Mouse (Mus musculus) heart, embryonic 11.5 days (tissue): ENCODE results near the gene Spic. TPM values are rescaled to one million over a fixed set of nuclear protein-coding genes. Genes with fewer than 3 reads are reported as not detected.

Experiments
- ATAC-seq: fragments of 200-750 bp; cut with Nextera tagmentation; replicated peaks from 2 replicates; pipeline ENCODE4 v1.8.0; 2017; ENCODE audit warnings: moderate library complexity; ENCODE audit not compliant: insufficient number of reproducible peaks, low FRiP score, low TSS enrichment
- H3K27ac ChIP-seq: fragments of 300-500 bp; sonication (generic); 2 replicates; pipeline ENCODE4 v1.5.1; 2014; ENCODE audit warnings: mild to moderate bottlenecking, low read depth, low read length
- H3K27me3 ChIP-seq: fragments of 300-500 bp; sonication (generic); 2 replicates; pipeline ENCODE4 v1.6.1; 2014; ENCODE audit warnings: mild to moderate bottlenecking, low read length, mixed read lengths; ENCODE audit not compliant: control insufficient read depth, insufficient read depth
- H3K36me3 ChIP-seq: fragments of 300-500 bp; sonication (generic); 2 replicates; pipeline ENCODE4 v1.6.1; 2014; ENCODE audit warnings: mild to moderate bottlenecking, low read length, moderate library complexity, mixed read lengths; ENCODE audit not compliant: control insufficient read depth, insufficient read depth
- H3K4me1 ChIP-seq: fragments of 300-500 bp; sonication (generic); 2 replicates; pipeline ENCODE4 v1.6.1; 2014; ENCODE audit warnings: low read length; ENCODE audit not compliant: control insufficient read depth, insufficient read depth
- H3K4me2 ChIP-seq: fragments of 300-500 bp; sonication (generic); 2 replicates; pipeline ENCODE4 v1.6.1; 2014; ENCODE audit warnings: mild to moderate bottlenecking, moderate library complexity
- H3K4me3 ChIP-seq: fragments of 300-500 bp; sonication (generic); 2 replicates; pipeline ENCODE4 v1.5.1; 2014; ENCODE audit warnings: low read depth, low read length
- H3K9ac ChIP-seq: fragments of 300-500 bp; sonication (generic); 2 replicates; pipeline ENCODE4 v1.6.1; 2014; ENCODE audit warnings: mild to moderate bottlenecking, low read depth, low read length, moderate library complexity
- H3K9me3 ChIP-seq: fragments of 300-500 bp; sonication (generic); replicated peaks from 2 replicates; pipeline ENCODE4 v1.6.1; 2016; ENCODE audit warnings: low read length; ENCODE audit not compliant: control insufficient read depth
- WGBS: fragments of 180-500 bp; shearing (Covaris S2); extraction: QIAGEN DNeasy Blood & Tissue Kit; methylation state at CpG from one replicate; pipeline ENCODE4 v1.1.7; 2014; ENCODE audit not compliant: insufficient replicate concordance; 5-methylcytosine and 5-hydroxymethylcytosine counted together
- polyA plus RNA-seq: library from polyadenylated mRNA; unstranded; fragments of >200 nt; fragmentation: Nextera tagmentation; extraction: Ambion mirVana; gene quantifications from 2 replicates; pipeline ENCODE4 v1.2.1, GENCODE M21; 2014

Gene Spic
- not detected in 2 replicates for polyA plus RNA-seq

GRCm38 (mm10) chr10:88684925-88685324 is at the start of gene Spic:
Spic (minus strand) TSS chr10:88685015.
- Histone ChIP-seq H3K9me3 (no peaks in the 10 kb centered on the region), H3K36me3 (no peaks in the 10 kb centered on the region), H3K9ac (no peak within 1 kb of the TSS), H3K27ac (no peak within 1 kb of the TSS), H3K4me3 (no peak within 1 kb of the TSS), H3K4me1 (no peaks in the 10 kb centered on the region), H3K27me3 (no peaks in the 10 kb centered on the region), H3K4me2 (no peak within 1 kb of the TSS)
- WGBS: 58% methylated on average over 5 of the region's 5 CpGs
- ATAC-seq: no peak

DNA sequence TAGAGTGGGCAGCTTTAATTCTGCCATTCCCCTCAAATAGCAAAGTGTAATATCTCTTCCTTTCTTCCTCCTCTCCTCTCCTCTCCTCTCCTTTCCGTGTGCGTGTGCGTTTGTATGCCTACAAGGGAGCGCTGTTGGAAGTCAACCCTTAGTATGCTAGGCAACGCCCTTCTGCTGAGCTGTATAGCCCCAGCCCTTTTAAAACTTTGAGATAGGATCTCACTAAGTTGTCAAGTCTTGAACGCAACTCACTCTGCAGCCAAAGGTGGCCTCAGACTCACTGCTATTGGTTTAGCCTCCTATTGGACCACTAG is 47.5 kb upstream of the Spic start:
- Histone ChIP-seq H3K27ac (no peak overlapping the region), H3K9ac (peak overlapping the region; percentile 97), H3K9me3 (no peaks in the 10 kb centered on the region), H3K4me1 (no peaks in the 10 kb centered on the region), H3K36me3 (peaks cover under 1% of the 10 kb centered on the region; the same call in 1 of the 2 replicates), H3K4me3 (peak overlapping the region; percentile 96), H3K27me3 (no peaks in the 10 kb centered on the region), H3K4me2 (peak overlapping the region; percentile 96)
- 10% methylated on average over 6 of the region's 6 CpGs for WGBS
- ATAC-seq: 0 out of 2 replicates have a peak, but pooled peaks have one; percentile 36

DNA sequence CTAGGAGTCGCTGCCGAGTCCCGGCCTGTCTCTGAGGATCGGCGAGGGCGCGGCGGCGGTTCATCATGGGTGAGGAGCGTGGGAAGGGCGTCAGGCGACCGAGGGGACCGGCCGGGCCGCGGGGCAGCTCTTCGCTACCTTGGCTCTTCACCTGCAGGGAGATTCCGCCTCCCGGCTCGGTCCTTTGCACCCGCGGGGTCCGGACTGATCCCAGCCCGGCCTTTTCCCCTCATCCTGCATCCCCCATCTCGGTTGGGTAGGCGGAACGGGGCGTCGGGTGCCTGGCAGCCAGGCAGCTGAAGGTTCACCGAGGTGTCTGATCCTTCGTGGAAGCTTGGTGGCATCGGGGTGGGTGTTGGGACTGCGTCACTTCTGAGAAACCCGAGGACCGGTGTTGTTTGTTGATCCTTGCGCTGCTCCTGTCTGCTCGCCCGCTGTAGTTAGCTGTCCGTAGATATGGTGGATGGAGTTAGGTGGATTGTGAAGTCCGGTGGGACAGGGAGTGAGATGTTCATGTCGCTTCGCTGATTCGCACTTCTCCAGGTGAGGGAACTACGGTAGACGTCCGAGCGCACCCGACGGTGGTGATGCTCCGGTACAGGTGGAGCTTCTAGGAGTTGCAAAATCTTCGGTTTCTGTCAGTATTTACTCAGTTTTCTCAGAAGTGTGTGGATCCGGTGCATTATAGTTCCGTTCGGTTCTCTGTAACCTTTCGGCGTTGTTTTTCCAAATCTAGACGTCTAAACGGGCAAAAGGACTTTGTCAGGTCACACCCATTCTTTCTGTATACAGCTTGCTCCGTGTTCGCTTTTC is 46.9 kb upstream of the Spic start:
- Histone ChIP-seq H3K27ac (peak overlapping the region; percentile 71), H3K4me3 (peak overlapping the region; percentile 96), H3K9ac (peak overlapping the region; percentile 97), H3K4me2 (peak overlapping the region; percentile 96), H3K4me1 (no peaks in the 10 kb centered on the region), H3K9me3 (no peaks in the 10 kb centered on the region), H3K27me3 (no peaks in the 10 kb centered on the region), H3K36me3 (no peaks in the 10 kb centered on the region)
- WGBS: 2% methylated on average over 60 of the region's 61 CpGs
- peak; percentile 45 for ATAC-seq

DNA sequence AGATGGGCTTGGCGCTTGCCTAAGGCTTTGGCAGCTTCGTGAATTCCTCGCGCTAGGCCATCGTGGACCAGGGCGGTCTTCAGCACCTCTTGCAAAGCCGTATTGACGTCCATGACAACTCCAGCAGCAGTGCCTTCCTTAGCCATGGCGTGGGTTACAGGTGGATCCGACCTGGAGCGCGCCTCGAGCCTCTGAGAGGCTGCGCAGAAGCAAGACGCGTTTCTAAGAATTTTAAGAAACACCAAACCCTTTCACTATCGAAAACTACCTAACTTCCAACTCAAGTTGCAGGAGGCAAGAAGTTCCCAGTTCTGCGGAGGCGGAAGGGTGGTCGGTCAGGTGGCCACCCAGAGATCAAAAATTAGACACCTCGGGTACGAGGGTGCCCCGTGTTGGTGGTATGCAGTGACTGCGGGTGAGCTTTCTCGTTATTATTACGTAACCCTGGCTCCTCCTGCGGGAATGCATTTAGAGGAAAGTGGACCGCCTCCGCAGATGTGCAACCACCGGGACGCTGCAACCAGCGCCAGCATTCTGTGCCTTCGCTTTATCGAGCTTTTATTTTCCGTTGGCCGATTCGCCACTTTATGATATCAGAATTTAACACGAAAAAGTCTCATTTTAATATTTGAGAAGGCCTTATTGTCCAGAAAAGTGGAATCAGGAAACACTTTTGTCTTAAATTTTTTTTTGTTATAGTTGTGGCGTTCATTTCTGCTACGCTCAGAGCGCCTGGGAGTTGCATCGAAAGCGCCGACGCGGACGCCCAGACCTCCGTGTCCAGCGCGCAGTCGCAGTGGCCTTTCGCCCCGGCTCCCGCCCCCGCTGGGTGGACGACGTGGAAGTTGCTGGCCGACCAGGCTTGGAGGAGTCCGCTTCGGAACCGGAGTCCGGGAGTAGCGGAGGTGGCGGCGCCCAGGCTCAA is 46.0 kb upstream of the Spic start, which contains the start of gene Arl1:
TSS of gene Arl1 (plus strand) at position 288 of the 925 bp plus-strand sequence.
- Histone ChIP-seq H3K4me1 (no peaks in the 10 kb centered on the region), H3K4me2 (peak within 1 kb of the TSS; percentile 96), H3K36me3 (no peaks in the 10 kb centered on the region), H3K9me3 (no peaks in the 10 kb centered on the region), H3K4me3 (peak within 1 kb of the TSS; percentile 96), H3K27me3 (no peaks in the 10 kb centered on the region), H3K27ac (peak within 1 kb of the TSS; percentile 71), H3K9ac (peak within 1 kb of the TSS; percentile 97)
- ATAC-seq: peak; percentile 89
- WGBS: under 1% methylated on average over 65 of the region's 65 CpGs

DNA sequence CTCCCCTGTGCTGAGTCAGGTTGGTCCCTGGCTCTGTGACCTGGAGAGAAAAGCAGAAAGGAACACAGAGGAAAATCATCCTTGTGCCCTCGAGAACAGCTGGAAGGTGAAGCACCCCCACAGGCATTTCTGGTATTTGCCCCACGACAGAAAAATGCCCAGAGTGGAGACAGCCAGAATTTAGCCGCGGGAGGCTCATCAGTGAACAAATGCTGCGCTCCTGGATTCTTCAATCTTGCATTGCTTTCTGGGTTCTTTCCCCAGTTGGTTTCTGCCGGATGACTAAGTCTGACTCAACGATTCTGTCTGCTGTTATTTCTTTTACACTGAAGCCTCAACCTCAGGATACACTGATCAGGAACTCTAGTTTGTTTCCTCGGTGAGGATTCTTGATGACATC is 43.4 kb upstream of the Spic start:
- H3K36me3 ChIP-seq: no peaks in the 10 kb centered on the region
- no peaks in the 10 kb centered on the region for H3K27me3 ChIP-seq
- no peak overlapping the region for H3K4me3 ChIP-seq
- no peaks in the 10 kb centered on the region for H3K9me3 ChIP-seq
- ATAC-seq: no peak
- H3K4me2 ChIP-seq: no peak overlapping the region
- no peak overlapping the region for H3K9ac ChIP-seq
- no peak overlapping the region for H3K27ac ChIP-seq
- WGBS: 63% methylated on average over 8 of the region's 8 CpGs
- H3K4me1 ChIP-seq: no peaks in the 10 kb centered on the region

DNA sequence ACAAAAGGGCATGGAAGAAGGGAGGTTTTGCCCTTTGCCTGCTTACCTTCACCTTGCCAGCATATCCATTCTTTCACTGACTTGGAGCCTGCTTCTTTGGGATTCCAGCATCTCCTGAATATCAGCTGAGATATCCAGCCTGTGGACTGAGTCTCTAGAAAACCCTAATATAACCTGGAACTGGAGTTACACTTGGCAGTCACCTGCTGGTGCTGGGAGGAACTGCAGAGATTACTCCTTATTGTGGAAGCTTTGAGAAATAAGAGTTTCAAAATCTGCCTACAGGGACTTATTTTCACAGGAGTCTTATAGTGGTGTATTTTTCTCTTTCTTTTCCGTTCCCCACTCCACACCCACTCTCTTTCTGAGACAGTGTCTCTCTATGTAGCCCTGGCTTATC is 42.3 kb upstream of the Spic start:
- no peak overlapping the region for H3K4me2 ChIP-seq
- no peak for ATAC-seq
- 25% methylated on average over 1 of the region's 1 CpGs for WGBS

GRCm38 (mm10) chr10:88725343-88725742 is 40.5 kb upstream of the Spic start:
- no peaks in the 10 kb centered on the region for H3K9me3 ChIP-seq
- 37% methylated on average over 2 of the region's 2 CpGs for WGBS
- no peak for ATAC-seq
- H3K9ac ChIP-seq: no peak overlapping the region
- no peak overlapping the region for H3K4me3 ChIP-seq
- no peaks in the 10 kb centered on the region for H3K4me1 ChIP-seq
- no peaks in the 10 kb centered on the region for H3K36me3 ChIP-seq
- no peak overlapping the region for H3K4me2 ChIP-seq
- H3K27me3 ChIP-seq: no peaks in the 10 kb centered on the region
- H3K27ac ChIP-seq: no peak overlapping the region

More for the DNA sequence above, 42.3 kb upstream of the Spic start:
- Histone ChIP-seq H3K4me1 (no peaks in the 10 kb centered on the region), H3K27me3 (no peaks in the 10 kb centered on the region), H3K4me3 (no peak overlapping the region), H3K9ac (no peak overlapping the region), H3K27ac (no peak overlapping the region), H3K36me3 (no peaks in the 10 kb centered on the region), H3K9me3 (no peaks in the 10 kb centered on the region)

DNA sequence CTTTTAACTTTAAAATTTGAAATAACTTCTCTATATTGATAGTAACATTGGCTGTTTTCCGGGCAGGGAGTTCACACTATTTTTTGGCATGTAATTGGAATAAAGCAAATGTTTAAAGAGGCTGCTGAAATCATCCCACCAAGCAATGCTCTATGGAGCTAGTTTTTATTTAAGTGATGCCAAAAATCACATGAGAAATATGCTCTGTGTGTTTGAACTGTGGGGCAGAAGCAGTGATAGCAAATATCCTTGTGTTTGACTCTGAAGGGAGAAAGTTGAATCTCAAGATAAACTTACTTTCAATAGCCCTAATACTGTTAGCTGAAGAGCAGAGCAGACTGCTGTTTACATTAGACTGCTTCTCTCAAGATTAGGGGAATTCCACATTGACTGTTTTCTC is 34.8 kb upstream of the Spic start:
- H3K4me1 ChIP-seq: no peaks in the 10 kb centered on the region
- WGBS: 70% methylated on average over 1 of the region's 1 CpGs

More for the DNA sequence above, 34.8 kb upstream of the Spic start:
- no peak for ATAC-seq
- Histone ChIP-seq H3K4me2 (no peak overlapping the region), H3K9me3 (no peaks in the 10 kb centered on the region), H3K27ac (no peak overlapping the region), H3K4me3 (no peak overlapping the region), H3K27me3 (no peaks in the 10 kb centered on the region), H3K36me3 (no peaks in the 10 kb centered on the region), H3K9ac (no peak overlapping the region)
